Mouse (Mus musculus): Measurements from ENCODE around the gene Zfp120. TPM values are rescaled to one million over a fixed set of nuclear protein-coding genes. Genes with fewer than 3 reads are reported as not detected.

Gene Zfp120
- 4.7 TPM for total RNA-seq (2023)

GRCm38 (mm10) chr2:150136435-150136897 lies at the start of gene Zfp120:
TSS of gene Zfp120 (minus strand) at chr2:150136708.

DNA sequence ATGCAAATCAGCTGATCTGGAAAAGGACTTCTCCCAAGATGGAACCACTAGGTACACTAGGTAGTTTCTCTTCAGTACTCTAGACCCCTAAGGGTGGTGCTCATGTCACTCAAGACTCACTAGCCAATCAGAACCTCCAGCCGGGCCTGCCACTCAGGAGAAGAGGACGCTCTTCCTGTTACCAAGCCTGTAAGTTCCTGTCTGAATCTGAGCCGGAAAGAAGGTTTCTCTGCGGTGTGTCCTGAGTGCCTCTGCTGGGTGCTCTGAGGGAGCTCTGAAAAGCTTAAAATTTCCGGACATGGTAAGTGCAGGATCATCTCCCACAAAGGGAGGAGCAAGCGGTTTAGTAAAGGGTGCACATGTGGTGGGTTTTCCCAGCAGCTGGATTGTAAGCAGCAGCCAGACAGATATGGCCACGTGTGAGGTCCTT lies 45.1 kb upstream of the Zfp120 start, which contains the start of gene Gm14139:
Gene Gm14139, plus strand, starts transcription at position 186 of the 430 bp plus-strand sequence.

GRCm38 (mm10) chr2:150179579-150179978 lies 43.1 kb upstream of the Zfp120 start, which contains the start of gene Gm10770:
TSS of gene Gm10770 (minus strand) at chr2:150179679.

Other genes with a start within 250 kb of the Zfp120 start
- not detected for gene Gm10770, start 43.0 kb upstream of the Zfp120 start, total RNA-seq (2023)
- not detected for gene Gm14139, start 45.0 kb upstream of the Zfp120 start, total RNA-seq (2023)
- 3.5 TPM for gene Zfp937, start 81.4 kb upstream of the Zfp120 start, total RNA-seq (2023)
- gene Gm21994, start 118.9 kb upstream of the Zfp120 start, total RNA-seq (2023), result 6.2 TPM
- gene Gm14124, start 120.8 kb upstream of the Zfp120 start, total RNA-seq (2023), result not detected
- gene Gm10130, start 187.0 kb upstream of the Zfp120 start, total RNA-seq (2023), result 3.5 TPM
- 4.3 TPM for gene 3300002I08Rik, start 226.1 kb upstream of the Zfp120 start, total RNA-seq (2023)